Mouse (Mus musculus): Measurements from ENCODE around the gene Vmn1r27.

Gene Vmn1r27

DNA sequence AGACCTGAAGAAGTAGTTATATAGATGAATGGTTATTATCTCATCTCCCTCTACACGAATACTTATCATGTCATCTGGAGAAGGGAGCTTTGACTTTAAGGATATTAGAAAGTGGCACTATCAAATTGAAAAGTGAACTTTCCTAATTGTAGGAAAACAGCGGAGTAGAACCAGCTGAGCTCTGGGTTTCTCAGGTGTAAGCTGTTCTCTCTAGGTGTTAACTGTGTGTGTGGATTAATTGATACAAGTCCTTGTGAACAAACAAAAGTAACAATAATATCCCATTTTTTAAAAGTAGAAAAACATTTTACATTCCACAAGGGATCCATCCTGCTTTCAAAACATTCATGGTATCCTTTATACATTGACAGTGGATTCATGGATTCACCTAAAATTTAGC is at the start of gene Vmn1r27:
Gene Vmn1r27, minus strand, starts transcription at position 101 of the 400 bp plus-strand sequence.
- DNase-seq (ENCODE audit: low spot score in 2 of 2): no peak

DNA sequence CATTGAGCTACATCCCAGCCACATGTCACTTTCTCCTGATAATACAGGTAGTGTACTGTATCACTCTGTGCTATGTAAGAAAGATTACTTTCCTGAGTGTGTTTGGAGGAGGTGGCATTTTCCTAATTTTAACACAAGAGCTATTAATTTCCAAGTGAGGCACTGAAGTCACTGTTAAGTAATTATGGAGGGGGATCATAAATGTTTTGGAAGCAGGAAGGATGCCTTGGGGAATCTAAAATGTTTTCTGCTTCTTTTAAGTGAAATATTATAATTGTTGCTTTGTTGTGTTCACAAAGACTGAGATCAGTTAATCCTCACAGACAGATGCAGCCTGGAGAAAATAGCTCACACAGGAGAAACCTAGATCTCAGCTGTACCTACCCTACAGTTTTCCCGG is 43.1 kb upstream of the Vmn1r27 start, which contains the start of gene Vmn1r28:
Gene Vmn1r28, plus strand, starts transcription at position 301 of the 400 bp plus-strand sequence.
- DNase-seq (ENCODE audit: low spot score in 2 of 2): no peak

DNA sequence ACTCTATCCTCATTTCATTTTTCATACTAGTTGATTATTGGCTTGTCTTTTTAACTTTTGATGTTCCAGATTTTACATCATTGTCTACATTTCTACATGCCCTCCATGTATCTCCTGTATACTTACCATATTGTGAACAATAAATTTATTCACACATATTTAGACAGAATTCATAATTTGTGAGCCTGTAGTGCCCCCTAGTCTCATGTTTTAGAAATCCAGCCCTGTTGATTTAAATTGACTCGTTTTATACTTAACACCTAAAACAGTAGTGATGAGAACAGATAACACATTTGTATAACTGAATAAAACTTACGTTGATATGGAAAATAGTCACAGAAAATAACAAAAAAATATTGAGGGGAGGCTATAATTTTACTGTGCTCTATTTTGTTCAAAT is 2.5 kb downstream of the Vmn1r27 start:
- no peak for DNase-seq (ENCODE audit: low spot score in 2 of 2)

Measured in frontal cortex, postnatal 14 days (tissue).